Mouse (Mus musculus): Measurements from ENCODE around the gene Itprid2.
A peak's percentile ranks its signal among the peaks of the same experiment; 100 is the strongest.
"Not testable (repeated sequence)": the region's sequence is repeated elsewhere in the genome, so short reads cannot be mapped to it uniquely, and the experiment has no call there.

Itprid2 gene

GRCm38 (mm10) chr2:79634528-79635400 lies at the start of gene Itprid2:
TSS of gene Itprid2 (plus strand) at chr2:79635352.
- peak; percentile 99 for DNase-seq (ENCODE audit: low spot score)

- DNase-seq (ENCODE audit: low spot score), result no peak
These were observed 39.0 kb upstream of the Itprid2 start for GRCm38 (mm10) chr2:79596177-79596576.

DNA sequence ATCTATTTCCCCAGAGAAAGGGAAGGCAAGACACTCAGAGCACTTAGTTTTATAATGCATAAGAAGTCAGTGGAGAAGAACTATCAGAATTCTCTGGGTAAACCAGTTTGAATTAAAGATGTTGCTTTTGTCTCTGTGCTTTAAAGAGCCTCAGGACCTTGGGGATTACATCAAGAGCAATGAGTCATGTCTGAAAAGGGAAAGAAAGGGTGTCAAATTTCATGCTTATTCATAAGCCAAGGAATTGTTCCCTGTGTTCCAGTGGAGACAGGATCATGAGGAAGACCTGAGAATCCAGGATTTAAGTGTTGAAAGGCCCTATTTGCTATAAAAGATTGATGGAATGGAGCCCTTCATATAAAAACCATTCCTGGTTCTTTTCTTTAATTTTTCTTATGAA lies 38.1 kb upstream of the Itprid2 start:
- no peak for DNase-seq (ENCODE audit: low spot score)

GRCm38 (mm10) chr2:79601109-79601508 lies 34.0 kb upstream of the Itprid2 start:
- not testable (repeated sequence) for DNase-seq (ENCODE audit: low spot score)

DNA sequence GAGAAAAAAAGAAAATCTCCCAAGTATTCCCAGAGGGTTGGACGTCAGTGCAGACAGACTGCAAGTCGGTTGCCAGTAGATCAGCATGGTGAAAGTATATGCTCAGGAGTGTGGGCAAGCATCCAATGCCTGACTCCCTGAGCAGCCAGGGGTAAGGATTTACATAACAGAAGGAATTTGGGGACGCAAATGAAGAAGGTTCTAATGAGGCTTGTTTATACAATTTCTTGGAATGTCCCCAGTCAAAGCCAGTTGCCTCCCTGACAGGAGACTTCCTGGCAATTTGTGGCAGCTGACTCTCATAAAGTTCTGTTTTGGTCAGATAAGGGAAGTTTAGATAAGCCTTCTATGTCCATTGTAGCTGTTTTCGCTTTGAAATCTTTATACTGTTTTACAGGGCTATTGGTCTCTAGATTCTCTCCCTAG lies 33.4 kb upstream of the Itprid2 start:
- no peak for DNase-seq (ENCODE audit: low spot score)

DNA sequence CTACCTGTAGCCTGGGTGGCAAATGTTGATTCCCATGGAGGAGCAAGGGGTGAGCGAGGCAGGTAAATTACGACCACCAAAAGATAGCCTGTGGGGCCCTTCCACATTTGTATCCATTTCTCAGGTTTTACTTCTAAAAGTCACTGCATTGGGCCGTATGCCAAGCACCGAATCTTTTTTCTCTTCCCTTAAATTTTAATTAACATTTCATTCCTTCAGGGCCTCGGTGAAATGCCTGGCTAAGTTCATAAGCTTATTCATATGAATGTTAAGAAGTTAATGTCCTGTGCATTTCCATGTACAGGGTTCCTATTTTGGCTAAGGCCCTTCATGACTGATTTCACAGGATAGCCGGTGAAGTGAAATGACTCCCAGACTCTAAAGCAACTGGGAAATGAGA lies 32.8 kb upstream of the Itprid2 start:
- no peak for DNase-seq (ENCODE audit: low spot score)

- no peak for DNase-seq (ENCODE audit: low spot score)
These were observed 31.8 kb upstream of the Itprid2 start for GRCm38 (mm10) chr2:79603363-79603762.

- DNase-seq (ENCODE audit: low spot score), result no peak
These were observed 29.1 kb upstream of the Itprid2 start for GRCm38 (mm10) chr2:79606033-79606432.

DNA sequence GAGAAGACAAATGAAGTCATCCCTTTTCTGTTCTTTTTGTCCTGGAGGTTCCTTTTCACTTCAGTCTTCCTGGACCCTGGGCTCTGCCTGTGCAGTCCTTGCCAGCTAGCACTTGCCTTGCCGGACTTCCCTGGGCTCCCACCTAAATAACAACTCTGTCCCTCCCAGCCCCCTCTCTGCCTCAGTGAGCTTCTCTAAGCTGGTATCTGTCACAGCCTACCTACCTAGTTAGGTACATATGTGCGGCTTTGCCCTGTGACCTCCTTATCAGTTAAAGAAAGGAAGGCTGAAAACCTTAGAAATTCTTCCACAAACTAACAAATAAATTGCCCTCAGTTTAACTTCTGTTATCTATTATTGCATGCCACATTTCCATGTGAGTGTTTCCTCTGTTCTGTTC lies 28.0 kb upstream of the Itprid2 start:
- no peak for DNase-seq (ENCODE audit: low spot score)

- no peak for DNase-seq (ENCODE audit: low spot score)
These were observed 26.7 kb upstream of the Itprid2 start for GRCm38 (mm10) chr2:79608301-79609074.

DNA sequence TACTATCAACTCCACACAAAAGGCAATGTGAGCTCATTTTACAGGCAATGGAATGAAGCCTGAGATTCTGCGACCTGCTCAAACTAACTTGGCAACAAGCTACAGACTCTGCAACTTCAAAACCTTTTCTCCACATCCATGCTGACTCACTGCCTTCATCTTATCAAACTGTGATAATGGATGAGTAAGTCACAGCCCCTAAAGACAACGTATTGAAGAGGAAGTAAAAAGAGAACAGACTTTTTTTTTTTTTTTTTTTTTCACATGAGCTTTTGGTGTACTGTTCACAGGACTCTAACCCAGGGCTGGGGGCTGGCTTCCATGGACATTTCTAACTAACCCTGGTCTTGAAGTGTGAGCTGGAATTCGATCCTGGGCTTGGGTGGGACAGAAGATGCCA lies 24.3 kb upstream of the Itprid2 start:
- no peak for DNase-seq (ENCODE audit: low spot score)

- DNase-seq (ENCODE audit: low spot score), result no peak
These were observed 17.0 kb upstream of the Itprid2 start for GRCm38 (mm10) chr2:79618145-79618544.

GRCm38 (mm10) chr2:79618614-79619568 lies 16.3 kb upstream of the Itprid2 start:
- DNase-seq (ENCODE audit: low spot score), result no peak

- no peak for DNase-seq (ENCODE audit: low spot score)
These were observed 11.9 kb upstream of the Itprid2 start for GRCm38 (mm10) chr2:79623256-79623655.

- no peak for DNase-seq (ENCODE audit: low spot score)
These were observed 7.5 kb upstream of the Itprid2 start for GRCm38 (mm10) chr2:79627624-79628023.

DNA sequence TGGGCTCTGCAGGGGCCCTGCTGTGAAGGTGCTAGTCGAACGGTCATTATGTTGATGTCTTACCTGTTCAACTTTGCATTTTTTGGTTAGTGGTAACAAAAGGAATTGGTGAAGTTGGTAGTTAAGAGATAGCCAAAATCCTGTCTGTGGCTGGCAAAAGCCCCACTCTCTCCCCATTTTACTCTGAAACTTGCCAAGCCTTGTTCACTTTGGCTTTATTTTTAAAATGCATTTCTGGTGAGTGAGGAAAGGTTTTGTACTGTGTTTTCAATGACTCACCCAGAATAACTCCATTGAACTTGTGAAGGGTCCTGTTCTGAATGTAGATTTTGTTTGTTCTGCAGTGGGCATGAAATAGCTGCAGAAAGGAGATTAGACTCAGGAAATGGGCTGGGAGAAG lies 4.9 kb upstream of the Itprid2 start:
- DNase-seq (ENCODE audit: low spot score), result no peak

- DNase-seq (ENCODE audit: low spot score), result peak; percentile 54
These were observed 507 bp downstream of the Itprid2 start for GRCm38 (mm10) chr2:79635426-79636291.

DNA sequence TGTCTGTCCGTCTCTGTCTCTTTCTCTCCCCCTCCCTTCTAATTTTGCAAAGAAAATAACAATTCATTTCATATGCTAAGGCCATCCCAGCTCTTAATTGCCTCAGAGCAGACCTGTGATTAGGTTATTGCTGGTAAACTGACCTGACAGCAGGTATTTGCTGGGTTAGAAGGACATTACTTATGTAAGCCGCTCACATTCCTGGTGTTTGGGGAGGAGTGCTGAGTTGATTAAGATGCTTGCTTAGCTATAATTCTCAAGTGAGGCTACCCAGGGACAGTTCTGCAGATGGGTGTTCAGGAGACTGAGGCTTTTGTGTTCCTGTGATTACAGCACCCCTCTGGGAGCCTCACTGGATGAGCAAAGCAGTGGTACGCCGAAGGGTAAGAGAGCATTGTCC lies 3.8 kb downstream of the Itprid2 start:
- DNase-seq (ENCODE audit: low spot score), result no peak

DNA sequence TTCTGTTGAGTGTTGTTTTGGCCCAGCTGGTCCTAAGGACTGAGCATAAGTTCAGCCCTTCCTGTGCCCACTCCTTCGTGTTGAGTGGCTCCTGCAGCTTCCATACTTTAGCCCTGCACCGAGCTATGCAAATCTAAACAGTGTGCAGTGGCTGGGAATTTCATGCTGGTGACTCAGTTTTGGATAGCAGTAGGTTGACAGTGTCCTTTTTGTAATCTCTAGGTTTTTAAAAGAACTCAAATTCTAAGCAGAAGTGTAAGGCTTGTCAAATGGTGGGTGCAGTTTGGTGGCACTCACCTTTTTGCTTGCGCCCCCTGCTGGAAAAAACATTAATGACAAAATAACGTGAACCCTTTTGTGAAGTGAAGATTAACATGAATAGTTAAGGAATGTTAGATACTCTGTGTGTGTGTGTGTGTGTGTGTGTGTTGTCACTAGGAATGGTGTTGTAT lies 11.1 kb downstream of the Itprid2 start:
- DNase-seq (ENCODE audit: low spot score), result peak; percentile 56

DNA sequence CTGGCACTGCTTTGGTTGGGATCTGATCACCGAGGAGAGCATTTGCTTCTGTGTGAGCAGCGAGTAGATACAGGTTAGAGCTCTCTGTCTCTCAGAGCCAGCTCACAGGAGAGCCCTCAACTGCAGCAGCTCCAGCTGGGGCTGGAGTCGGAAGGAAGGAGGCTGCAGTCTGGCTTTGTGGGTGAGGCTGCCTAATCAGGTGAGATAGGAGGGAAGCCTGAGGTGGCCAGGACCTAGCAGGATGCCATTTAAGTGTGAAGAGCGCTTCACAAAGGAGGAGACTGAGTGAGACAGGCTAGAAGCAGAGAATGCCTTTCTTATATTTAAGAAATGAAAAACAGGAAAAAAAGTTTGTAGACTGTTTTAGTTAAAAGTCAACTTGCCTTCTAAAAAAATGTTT lies 11.9 kb downstream of the Itprid2 start:
- DNase-seq (ENCODE audit: low spot score), result no peak

- DNase-seq (ENCODE audit: low spot score), result no peak
These were observed 12.6 kb downstream of the Itprid2 start for GRCm38 (mm10) chr2:79647728-79648127.

Measured in urinary bladder, postnatal 25 days (tissue).